Mouse (Mus musculus) neutrophil, adult 83 days (primary cell): ENCODE measurements around the gene Gm31371. TPM values are rescaled to one million over a fixed set of nuclear protein-coding genes. Genes with fewer than 3 reads are reported as not detected.

Source experiments
- total RNA-seq, 2 experiments: library from RNA; stranded (reverse); gene quantifications; one replicate each; pipeline ENCODE4 v1.2.4; 2023

Gene Gm31371
- total RNA-seq: not detected

DNA sequence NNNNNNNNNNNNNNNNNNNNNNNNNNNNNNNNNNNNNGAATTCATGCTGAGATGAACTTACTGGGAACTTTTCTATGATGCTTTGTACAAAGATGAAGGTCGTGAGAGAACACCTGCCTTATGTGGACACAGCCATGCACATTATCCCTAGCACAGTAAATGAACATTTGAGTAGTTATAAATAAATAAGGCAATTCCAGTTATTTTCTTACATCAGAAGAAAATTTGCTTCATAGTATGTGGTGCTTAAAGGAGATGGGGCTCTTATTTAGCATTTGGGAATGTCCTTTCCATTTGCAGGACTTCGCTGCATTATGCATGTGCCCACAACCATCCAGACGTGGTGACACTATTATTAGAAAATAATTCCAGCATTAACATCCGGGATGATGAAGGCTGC lies at the start of gene Gm31371:
Gm31371 (plus strand) TSS at position 301 of the 400 bp plus-strand sequence.

Other genes with a start within 250 kb of the Gm31371 start
- under 1 TPM in 1 of 2 experiments, not detected in 1; 0.31 TPM for gene 4930467E23Rik, start 173.8 kb upstream of the Gm31371 start, total RNA-seq